Mouse (Mus musculus) forelimb bud, embryonic 11.5 days (tissue): ENCODE data around the gene Cfap299.

ENCODE experiments used
- DNase-seq: peaks from one replicate; pipeline ENCODE4 v3.0.0-alpha.2; 2012; ENCODE audit warnings: low read depth, low spot score

The Cfap299 gene

DNA sequence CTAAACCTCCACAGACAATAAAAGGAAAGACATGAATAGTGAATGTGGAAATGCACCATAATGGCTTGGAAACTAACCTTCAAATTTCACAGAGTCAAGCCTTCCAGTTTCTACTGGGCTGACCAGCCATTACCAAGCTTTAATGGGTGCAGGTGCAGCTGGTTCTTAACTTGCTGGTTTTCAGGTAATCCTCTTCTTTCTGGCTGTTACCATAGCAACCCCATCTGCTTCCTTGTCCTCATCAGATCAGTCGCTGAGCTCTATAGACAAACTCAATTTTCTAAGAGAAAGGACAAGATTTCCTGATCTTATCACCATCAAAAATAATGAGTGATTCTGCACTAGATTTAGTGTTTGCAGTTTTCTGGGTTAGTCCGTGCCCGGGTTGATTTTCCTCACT lies 287.8 kb downstream of the Cfap299 start:
- DNase-seq = no peak

DNA sequence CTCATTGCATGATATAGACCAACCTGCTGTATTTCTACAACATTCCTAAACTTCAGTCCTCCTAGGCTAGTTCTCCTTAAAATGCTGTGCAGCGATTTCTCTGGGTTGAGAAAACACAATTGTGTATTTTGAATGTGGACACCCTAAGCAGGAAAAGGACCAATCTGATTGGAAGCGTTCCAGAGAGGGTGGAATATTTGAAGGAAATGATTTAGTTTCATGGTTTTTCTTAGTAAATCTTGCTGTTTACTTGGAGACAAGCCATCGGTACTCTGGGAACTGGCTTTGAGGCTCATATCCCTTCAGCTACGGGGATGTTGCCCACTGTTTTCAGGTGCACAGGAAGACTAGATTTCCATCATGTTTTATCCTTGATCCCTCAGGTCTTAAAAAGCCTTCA lies 288.3 kb downstream of the Cfap299 start:
- no peak for DNase-seq

DNA sequence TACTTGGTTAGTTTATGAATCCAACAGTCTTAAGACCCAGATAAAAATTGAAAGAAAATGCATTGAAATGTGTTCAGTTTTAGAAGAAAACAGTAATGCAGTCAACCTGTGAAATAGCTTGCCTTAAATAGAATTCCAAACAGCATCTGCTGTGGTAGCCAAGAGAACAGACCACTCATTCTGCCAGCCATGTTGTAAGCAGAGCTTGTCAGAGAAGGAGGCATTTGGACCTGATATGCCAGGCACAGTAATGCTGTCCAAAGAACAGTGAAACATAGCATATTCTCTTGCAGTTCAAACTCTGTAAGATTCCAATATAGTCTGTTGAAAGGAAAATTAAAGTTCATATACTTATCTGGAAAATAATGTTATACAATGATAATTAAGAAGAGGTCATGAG lies 321.2 kb downstream of the Cfap299 start:
- no peak for DNase-seq

DNA sequence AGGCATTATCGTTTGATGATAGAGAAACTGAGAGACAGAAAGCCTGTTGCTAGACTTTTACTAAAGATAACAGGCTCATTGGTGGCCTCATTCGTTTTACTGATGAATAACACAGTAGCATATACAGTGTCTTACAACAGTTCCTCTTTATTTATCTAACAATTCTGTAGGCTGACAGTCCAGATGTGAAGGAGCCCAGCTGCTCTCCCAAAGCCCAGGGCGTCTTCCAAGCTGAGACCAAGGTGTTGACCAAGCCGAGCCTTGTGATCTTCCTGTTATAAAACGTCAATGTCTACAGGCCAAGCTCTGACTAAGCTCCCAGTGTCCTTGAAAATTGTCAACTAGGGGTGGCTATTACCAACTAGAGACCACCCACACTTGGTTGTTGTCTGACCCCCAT lies 321.9 kb downstream of the Cfap299 start:
- no peak for DNase-seq

DNA sequence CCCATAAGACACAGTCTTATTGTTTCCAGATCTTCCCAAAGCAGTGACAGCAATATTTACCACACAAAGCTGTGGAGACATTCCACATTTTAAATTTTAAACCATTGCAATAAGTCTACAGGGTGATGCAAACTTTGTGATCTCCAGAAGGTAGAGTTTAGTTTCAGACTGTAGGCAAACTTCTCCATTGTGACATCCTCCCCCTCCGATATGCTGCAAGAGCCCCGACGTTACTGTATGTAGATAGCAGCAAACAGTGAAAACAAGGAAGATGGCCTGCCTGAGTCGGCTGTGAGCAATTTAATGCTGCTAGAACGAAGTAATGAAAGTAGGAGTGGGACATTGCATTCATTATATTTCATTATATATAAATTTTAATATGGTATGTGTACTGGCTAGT lies 359.1 kb downstream of the Cfap299 start:
- DNase-seq = no peak

DNA sequence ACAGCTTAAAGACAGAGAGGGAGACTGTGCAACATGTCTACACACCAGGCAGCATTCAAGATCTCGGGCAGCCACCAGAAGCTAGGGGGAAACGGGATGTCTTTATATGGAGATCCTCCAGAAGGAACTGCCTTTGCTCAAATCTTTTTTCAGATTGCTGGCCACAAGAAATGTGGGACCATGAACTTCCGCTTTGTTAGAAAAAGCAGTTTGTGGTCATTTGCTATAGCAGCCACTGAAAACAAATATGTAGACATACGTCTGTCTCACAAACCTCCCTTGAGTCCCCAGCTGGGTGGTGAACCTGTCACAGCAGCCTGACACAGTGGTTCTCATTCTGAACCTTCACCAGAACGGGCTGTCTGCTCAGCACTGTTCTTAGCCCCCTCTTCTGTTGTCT lies 363.0 kb downstream of the Cfap299 start:
- DNase-seq = no peak

DNA sequence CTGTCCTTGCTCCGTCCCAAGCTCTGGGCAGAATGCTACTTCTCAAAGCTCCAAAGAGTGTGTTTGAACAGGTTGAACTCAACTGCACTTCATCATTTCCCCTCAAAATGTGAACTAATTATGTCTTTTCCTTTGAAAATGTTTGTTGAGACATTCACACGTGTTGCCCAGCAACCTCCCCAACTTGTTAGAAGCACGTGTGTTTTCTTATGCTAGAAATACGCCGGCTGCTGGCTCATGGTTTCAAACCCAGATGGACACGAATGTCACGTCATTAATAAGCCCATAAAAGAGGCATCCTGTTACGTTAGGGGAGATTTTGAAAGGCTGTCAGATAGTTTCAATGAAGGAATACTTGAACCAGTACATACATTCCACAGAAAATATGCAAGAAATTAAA lies 367.2 kb downstream of the Cfap299 start:
- DNase-seq = peak; percentile 49

DNA sequence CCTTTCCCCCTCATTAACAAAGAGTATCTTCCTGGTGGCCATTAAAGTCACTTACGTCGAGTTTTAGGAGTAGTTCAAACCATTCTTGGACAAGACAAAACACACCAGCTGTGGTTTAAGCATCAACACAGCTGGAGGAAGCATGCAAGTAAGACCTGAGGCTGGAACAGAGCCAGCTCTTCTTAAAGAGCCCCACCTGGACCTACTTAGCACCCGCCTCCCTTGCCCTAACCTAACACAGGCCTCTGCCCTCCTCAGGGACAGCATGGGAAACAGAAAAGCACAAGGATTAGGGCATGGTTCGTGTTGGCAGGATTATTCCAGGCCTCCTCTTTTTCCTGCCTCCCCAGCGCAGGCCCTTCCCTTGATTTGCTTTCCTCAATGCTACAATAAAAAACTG lies 374.9 kb downstream of the Cfap299 start:
- peak; percentile 66 for DNase-seq

DNA sequence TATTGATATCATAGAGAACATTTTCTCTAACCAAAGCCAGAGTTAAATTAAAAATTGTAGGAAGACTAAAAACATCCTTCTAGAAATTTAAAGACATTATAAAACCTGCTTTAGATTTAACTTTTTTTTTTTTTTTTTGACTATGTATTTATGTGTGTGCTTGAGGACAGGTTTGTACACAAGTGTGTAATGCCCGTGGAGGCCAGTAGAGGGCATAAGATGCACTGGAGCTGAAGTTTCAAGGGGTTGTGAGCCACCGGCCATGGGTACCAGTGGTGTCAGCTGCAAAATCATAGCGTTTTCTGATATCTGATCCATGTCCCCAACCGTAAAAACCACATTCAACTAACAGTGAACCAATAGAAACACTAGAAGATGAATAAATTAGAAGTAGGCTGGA lies 377.5 kb downstream of the Cfap299 start:
- no peak for DNase-seq

DNA sequence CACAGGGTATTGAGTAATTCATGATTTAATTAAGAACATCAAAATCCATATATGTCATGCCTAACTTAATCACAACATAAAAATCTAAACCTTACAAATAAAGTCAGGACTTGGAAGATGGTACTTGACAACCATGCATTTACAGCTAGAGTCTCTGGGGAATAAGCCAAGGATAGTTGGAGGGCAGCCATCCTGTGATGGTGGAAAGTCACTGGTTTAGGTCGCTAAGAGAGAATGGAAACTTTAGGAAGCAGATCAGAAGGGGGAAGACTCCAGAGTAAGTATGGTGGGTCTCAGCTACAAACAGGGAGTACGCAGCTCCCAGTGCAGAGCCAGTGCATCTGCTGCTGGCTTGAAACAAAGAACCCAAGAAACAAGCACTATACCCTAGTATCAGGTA lies 386.3 kb downstream of the Cfap299 start:
- no peak for DNase-seq

DNA sequence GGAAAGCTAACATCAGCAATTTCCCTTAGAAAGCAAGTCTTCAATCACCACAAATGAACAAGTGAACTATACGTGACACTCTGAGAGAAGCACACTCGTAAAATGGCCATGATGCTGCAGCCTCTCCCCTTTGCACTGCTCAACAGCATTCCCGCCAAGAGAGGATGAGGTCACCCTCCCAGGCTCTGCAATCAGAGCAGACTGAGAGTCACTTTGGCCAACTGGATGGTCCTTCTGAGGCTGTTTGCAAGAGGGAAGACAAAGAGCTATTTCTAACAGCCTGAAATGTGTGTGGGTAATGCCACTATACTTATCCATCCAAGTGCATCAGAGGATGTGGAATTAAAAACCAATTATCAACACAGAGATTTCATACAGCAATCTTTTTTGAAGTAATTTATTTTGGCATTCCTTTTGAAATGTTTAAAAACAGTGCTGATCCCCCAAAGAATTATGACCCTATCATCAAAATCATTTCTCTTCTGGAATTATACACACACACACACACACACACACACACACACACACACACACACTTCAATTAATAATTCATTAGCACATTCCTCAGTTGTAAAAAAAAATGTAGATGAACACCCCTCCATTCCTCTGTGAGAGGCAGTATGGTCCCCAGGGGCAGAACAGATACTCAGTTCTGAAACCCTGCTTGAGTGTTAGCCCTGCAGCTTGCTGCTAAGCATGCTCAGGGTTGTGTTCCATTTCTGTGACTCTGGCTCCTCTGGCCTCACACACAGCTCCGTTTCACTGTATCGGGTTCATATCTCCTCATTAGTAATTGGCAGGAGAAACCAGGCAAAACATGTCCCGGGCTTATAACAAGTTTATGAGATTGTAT lies 403.3 kb downstream of the Cfap299 start:
- no peak for DNase-seq

DNA sequence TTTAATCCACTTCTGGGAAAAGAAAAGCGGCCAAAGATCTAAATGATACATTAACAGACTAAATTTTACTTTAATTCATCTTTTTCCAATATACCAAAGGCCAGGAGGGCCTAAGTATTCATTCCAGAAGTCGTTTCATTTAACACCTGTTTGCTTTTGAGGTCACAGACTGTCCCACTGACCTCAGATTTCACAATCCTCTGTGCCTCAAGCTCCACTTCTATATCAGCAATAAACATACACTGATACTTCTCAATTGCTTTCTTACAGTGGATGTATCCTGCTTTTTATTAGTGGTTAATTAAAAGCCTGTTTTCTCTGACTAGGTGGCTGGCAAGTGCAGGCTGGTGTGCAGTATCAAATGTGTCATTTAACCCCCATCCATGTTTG lies 403.9 kb downstream of the Cfap299 start:
- DNase-seq = no peak

DNA sequence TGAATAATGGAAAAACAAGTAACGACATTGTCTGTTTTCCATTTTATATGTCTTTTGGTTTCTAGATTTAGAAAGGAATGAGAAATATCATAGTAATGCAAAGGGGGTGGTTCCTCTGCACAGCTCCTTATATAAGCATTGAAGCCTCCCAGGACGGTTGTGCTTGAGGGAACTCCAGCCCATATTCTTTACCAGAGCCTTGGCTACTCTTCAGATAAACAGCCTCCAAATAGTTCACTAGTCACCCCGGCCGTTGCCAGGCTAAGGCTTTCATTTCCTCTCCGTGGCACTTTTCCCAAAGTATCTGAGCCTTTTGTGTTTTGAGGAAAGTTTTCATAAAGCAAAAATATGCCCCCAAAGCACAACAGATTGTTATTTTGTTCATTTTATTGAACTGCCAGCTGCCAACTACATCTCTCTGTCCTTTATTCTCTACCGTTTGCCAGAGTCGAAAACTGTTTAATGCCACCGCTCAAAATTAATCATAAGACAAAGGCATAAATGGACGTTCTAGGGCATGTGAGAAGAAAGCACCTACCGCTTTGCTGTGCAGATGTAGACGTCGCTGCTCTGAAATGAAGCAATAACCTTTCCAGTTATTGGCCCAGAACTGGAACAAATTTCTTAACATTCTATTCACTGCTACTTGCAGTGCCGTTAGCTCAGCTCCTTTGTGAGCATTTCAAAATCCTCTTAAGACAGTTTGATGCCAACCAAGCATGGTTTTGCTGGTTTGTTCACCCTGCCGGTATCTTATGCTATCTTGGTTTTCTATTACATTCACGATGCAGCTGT lies 433.0 kb downstream of the Cfap299 start:
- DNase-seq = no peak

DNA sequence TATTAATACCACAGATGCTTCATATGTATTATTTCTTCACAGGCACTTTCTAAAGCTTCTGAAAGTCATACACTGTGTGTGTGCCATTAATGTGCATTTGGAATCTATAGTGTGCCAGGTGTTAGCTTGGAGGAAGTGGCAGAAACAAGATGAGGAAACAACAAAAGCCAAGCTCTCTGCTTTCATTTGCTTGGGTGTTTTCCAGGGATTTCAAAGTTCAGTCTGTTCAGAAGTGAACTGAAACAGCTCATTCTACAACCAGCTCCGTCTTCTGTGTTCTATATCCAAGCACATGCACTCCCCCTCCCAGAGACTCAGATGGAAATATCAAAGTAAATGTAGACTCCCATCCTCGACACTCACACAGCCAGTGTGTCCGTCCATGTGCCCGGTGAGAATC lies 449.5 kb downstream of the Cfap299 start:
- DNase-seq = no peak

DNA sequence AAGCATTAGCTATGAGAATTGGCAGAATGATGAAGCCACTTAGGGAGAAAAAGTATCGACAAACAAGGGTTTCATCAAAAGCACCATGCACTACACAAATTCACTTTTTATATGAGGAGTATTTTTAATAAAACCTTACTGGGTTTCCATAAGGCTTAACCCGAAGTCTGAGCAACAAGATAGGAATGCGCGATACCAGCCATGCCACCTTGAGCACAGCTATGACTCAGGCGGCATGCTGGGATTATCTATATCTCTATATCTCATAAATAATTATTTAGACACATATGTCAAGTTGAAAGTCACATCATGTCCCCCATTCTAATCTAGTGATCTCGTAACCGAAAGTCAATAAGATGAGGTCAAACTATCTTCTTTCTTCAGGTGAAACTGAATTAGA lies 453.0 kb downstream of the Cfap299 start:
- DNase-seq = no peak

DNA sequence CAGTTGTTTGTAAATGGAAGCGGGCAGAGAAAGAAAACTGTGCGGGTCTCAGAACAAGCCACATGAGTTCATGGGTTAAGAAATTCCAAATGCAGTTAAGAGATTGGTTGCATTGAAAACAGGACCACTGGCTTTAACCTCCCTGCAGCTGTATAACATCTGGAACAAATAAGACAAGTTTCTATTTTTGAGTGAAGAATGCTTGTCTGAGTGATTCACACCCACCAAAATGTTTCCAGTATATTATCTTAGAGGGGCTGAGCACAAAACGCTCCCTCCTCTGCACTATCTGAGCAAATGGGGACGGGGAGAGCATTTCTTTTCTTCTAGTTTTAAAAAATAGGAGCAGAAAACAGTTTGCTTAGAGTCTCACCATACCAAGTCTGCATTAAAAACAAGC lies 458.6 kb downstream of the Cfap299 start:
- peak; percentile 40 for DNase-seq

DNA sequence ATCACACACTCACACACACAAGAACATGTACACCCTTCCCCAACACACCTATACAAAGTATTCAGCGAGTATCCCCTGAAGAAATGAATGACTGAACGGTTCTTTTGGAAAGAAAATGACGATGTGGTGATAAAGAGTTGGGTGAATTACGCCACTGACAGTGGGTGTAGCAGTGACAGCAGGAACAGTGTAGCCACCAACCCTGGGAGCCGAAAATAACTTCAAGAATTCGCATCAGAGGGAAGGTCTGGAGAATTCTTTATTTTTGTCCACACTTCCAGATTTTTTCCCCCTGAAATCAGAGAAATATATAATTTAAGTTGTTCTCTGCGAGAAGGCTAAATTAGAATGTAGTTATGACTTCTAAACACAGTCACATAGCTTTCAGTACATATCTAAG lies 459.5 kb downstream of the Cfap299 start:
- no peak for DNase-seq

DNA sequence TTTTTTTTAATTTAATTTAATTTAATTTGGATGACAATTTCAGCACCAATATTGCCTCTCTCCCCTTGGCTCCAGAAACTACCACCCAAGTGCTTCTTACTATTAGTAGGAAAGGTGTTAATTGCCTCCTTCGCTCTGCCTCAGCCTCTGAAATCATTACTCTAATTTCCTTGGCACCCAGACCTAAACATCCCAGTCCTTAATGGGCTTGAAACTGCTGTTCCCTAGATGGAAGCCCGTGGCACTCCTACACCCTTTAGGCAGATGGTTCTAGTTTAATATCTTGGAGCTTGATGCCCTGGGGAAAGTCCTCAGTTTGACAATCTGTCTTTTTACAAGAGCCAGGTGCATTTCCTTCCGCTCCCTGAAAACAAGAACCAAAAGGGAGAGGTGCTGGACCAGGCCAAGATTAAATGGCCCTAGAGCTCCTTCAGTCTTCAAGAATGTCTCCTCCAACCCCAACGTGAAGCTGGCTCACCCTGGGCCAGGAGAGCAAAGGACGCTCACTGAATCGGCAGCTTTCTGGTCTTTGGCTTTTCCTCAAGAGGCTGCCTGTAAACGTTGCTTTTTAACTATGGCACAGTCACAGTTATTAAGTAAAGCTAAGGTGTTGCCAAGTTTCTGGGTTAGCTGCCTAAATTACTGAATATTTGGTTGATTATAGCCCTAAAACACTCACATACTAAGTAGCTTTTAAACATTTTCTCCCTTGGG lies 461.9 kb downstream of the Cfap299 start:
- peak; percentile 47 for DNase-seq

DNA sequence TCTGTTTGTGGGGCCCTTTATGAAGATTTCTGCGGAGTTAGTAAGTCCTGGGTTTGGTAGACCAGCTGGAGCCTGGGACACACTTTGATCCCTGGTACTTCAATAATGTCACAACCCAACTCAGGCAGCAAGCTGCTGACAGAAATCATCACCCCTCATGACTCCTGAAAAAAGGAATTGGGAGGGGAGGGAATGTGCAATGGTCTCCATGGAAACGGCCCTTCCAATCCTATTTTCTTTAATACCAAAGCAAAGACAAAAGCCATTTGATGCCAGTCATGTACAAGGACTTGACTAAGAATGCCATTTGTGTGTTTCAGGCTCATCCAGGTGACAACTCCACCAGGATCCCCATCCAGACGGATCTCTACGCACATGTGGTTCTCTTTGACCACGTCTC lies 472.4 kb downstream of the Cfap299 start:
- no peak for DNase-seq

DNA sequence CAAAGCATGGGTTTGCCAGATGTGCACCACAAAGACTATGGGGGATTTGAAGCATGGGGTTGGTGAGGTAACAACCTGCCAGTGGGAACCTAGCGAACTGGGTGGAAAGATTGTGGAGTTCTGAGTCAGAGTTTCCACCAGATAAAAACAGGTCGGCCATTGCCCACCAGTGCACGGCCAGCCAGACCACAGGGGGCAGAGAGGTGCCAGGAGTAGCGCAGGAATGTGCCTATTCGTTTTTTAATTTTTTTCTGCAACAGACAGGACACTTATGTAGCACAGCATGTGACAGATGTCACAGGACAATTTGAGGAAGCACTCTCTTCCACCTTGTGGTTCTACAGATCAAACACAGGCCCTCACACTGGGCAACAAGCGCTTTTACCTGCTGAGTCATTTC lies 475.7 kb downstream of the Cfap299 start:
- no peak for DNase-seq

DNA sequence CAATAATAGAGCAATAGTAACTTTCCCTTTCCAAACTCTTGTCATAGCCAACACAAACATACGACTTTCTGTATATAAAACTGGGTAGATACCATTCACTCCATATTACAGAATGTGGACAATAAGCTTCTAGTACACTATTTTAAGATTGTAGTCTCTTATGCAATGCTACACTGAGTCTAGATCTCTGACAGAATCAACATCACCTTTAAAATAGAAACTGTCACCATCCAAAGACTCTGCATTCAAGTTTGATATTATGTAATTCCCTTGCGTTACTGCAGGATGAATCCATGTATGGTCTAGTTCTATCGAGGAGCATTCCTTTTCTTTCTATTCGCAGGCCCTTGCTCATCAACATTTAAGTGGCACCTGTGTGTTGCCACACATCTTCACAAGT lies 477.4 kb downstream of the Cfap299 start:
- DNase-seq = no peak

DNA sequence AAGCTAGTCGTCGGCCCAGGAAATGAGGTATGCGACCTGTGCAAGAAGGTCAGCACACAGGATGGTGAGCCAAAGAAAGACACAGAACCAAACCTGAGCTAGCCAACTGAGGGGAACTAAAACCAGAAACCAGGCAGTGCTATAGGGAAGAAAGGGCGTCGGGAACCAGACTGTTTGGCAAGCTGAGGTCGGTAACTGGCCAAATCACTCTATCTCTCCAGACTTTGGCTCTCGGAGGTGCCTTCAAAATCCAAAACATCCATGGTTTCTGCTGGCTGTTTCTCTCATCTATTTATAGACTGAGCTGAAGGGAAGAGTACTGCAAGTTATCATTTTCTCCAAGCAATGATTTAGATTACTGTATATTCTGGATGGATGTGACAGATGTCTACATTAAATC lies 477.9 kb downstream of the Cfap299 start:
- DNase-seq = no peak

DNA sequence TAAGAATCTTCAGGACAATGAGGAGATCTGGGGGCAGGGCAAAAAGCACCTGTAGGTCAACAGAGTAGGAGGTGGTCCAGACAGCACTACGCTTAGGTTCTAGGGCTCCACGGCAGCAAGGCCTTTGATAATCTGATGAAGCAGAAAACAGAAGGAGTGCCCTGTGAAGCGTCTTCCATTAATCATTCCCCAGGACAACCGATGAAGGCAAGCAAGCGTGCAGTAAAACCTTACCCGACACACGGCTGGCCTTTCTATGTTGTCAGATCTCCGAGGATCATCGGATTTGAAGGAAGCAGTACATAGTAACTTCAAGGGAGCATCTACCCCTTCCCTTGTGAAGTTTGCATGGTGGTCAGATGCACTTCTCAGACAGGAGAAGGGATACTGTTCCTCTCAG lies 478.8 kb downstream of the Cfap299 start:
- no peak for DNase-seq
